Mouse (Mus musculus): ENCODE results near the gene Rab6b. TPM values are rescaled to one million over a fixed set of nuclear protein-coding genes. Genes with fewer than 3 reads are reported as not detected.

Gene Rab6b
- total and polyA plus RNA-seq, 2 experiments from 2014 or later, result 155 to 210 TPM

DNA sequence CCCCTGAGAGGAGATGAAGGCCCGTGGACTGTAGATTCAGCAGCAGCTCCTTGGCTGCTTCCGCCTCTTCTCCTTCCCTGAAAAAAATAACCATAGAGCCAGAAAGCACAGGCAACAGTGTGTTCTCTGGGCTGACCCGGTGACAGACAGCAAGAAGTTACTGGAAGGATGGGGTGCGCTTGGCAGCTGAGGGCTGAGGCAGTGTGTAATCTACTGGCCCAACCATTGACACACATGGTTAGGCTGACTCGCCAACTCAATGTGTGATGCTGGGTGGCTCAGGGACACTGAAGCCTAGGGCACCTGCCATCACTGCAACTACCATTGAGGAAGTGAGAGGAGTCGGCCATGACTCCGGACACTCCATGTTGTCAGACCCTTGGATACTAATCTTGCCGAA, 70.3 kb downstream of the Rab6b start:
- Histone ChIP-seq H3K4me2 (ENCODE audit: low read depth, low read length) (no peak overlapping the region), H3K9ac (replicated peaks; ENCODE audit: low read length) (no peak overlapping the region), H3K4me1 (ENCODE audit: insufficient read depth, low read length) (peaks cover 11% of the 10 kb centered on the region), H3K27me3 (ENCODE audit: insufficient read depth, low read length) (no peaks in the 10 kb centered on the region), H3K36me3 (ENCODE audit: insufficient read depth, low read length) (peaks cover 18% of the 10 kb centered on the region), H3K9me3 (ENCODE audit: low read length) (no peaks in the 10 kb centered on the region), H3K4me3 (ENCODE audit: low read length) (no peak overlapping the region), H3K27ac (no peak overlapping the region)
- no peak for TF ChIP-seq CTCF (IDR thresholded peaks at IDR 0.05; ENCODE audit: low read depth)
- 80% methylated on average over 8 of the region's 8 CpGs for WGBS
- DNase-seq (ENCODE audit: low spot score) (no peak), ATAC-seq (peak; percentile 52)

GRCm38 (mm10) chr9:103184855-103185254, 73.3 kb downstream of the Rab6b start:
- Histone ChIP-seq H3K4me3 (ENCODE audit: low read length) (no peak overlapping the region), H3K36me3 (ENCODE audit: insufficient read depth, low read length) (peaks cover 23% of the 10 kb centered on the region), H3K4me1 (ENCODE audit: insufficient read depth, low read length) (peaks cover 8% of the 10 kb centered on the region), H3K27ac (no peak overlapping the region), H3K27me3 (ENCODE audit: insufficient read depth, low read length) (no peaks in the 10 kb centered on the region), H3K9me3 (ENCODE audit: low read length) (no peaks in the 10 kb centered on the region), H3K4me2 (ENCODE audit: low read depth, low read length) (no peak overlapping the region), H3K9ac (replicated peaks; ENCODE audit: low read length) (no peak overlapping the region)
- TF ChIP-seq CTCF (IDR thresholded peaks at IDR 0.05; ENCODE audit: low read depth), result no peak
- 61% methylated on average over 4 of the region's 4 CpGs for WGBS
- DNase-seq (ENCODE audit: low spot score) (no peak), ATAC-seq (no peak)

- no peaks in the 10 kb centered on the region for H3K27me3 ChIP-seq (ENCODE audit: insufficient read depth, low read length)
- H3K4me2 ChIP-seq (ENCODE audit: low read depth, low read length), result no peak overlapping the region
- H3K4me3 ChIP-seq (ENCODE audit: low read length), result no peak overlapping the region
- no peaks in the 10 kb centered on the region for H3K4me1 ChIP-seq (ENCODE audit: insufficient read depth, low read length)
- ATAC-seq, result no peak
- TF ChIP-seq CTCF (IDR thresholded peaks at IDR 0.05; ENCODE audit: low read depth), result no peak
- H3K36me3 ChIP-seq (ENCODE audit: insufficient read depth, low read length), result peaks cover 30% of the 10 kb centered on the region
- no peak for DNase-seq (ENCODE audit: low spot score)
- H3K9me3 ChIP-seq (ENCODE audit: low read length), result no peaks in the 10 kb centered on the region
- 76% methylated on average over 8 of the region's 8 CpGs for WGBS
- H3K9ac ChIP-seq (replicated peaks; ENCODE audit: low read length), result no peak overlapping the region
- H3K27ac ChIP-seq, result no peak overlapping the region
Observed at GRCm38 (mm10) chr9:103185946-103186345, 74.4 kb downstream of the Rab6b start.

DNA sequence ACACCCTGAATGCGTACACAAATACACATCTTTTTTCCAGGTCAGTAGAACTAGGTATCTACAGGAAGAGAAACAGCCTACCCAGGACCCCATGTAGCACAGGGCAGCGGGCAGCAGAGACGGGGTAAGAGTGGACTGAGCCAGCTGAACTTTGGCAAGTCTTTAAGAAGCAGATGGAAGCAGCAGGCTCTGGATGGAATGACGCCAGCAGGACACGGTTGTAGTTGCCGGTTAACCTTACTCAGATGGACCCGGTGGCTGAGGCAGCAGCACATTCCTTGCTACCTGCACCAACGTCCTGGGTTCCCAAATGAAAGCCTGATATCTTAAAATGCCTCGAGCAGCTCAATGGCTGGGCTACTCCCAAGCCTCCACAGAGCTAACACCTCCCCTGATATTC, 75.2 kb downstream of the Rab6b start:
- H3K4me3 ChIP-seq (ENCODE audit: low read length), result no peak overlapping the region
- peaks cover 31% of the 10 kb centered on the region for H3K36me3 ChIP-seq (ENCODE audit: insufficient read depth, low read length)
- TF ChIP-seq CTCF (IDR thresholded peaks at IDR 0.05; ENCODE audit: low read depth), result no peak
- H3K9ac ChIP-seq (replicated peaks; ENCODE audit: low read length), result no peak overlapping the region
- no peaks in the 10 kb centered on the region for H3K4me1 ChIP-seq (ENCODE audit: insufficient read depth, low read length)
- 49% methylated on average over 9 of the region's 9 CpGs for WGBS
- DNase-seq (ENCODE audit: low spot score) (peak; percentile 54), ATAC-seq (no peak)
- H3K9me3 ChIP-seq (ENCODE audit: low read length), result no peaks in the 10 kb centered on the region
- no peak overlapping the region for H3K4me2 ChIP-seq (ENCODE audit: low read depth, low read length)
- H3K27me3 ChIP-seq (ENCODE audit: insufficient read depth, low read length), result no peaks in the 10 kb centered on the region
- H3K27ac ChIP-seq, result peak overlapping the region; percentile 36; the same call in 1 of the 2 replicates

GRCm38 (mm10) chr9:103188416-103188815, 76.8 kb downstream of the Rab6b start:
- Histone ChIP-seq H3K27me3 (ENCODE audit: insufficient read depth, low read length) (no peaks in the 10 kb centered on the region), H3K4me3 (ENCODE audit: low read length) (no peak overlapping the region), H3K36me3 (ENCODE audit: insufficient read depth, low read length) (peaks cover 31% of the 10 kb centered on the region; the same call in 1 of the 2 replicates), H3K4me1 (ENCODE audit: insufficient read depth, low read length) (no peaks in the 10 kb centered on the region), H3K9me3 (ENCODE audit: low read length) (no peaks in the 10 kb centered on the region), H3K4me2 (ENCODE audit: low read depth, low read length) (no peak overlapping the region), H3K9ac (replicated peaks; ENCODE audit: low read length) (no peak overlapping the region), H3K27ac (no peak overlapping the region)
- DNase-seq (ENCODE audit: low spot score) (no peak), ATAC-seq (no peak)
- no peak for TF ChIP-seq CTCF (IDR thresholded peaks at IDR 0.05; ENCODE audit: low read depth)
- 61% methylated on average over 4 of the region's 4 CpGs for WGBS

GRCm38 (mm10) chr9:103201561-103202260, 90.1 kb downstream of the Rab6b start, which contains the start of gene Srprb:
TSS of gene Srprb (minus strand) at chr9:103202137.
- peak within 1 kb of the TSS; percentile 68 for H3K9ac ChIP-seq (replicated peaks; ENCODE audit: low read length)

DNA sequence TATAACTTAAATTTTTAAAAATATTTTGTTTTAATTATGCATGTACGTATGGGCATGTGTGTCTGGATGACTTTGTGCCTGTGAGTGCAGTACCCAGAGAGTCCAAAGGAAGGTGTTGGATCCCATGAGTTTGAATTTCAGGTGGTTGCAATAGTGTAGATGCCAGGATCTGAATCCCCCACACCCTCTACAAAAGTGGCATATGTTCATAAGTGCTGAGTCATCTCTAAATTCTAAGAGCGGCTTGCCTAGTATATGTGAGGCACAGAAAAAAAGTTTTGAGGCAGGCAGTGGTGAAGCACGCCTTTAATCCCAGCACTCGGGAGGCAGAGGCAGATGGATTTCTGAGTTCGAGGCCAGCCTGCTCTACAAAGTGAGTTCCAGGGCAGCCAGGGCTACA, 94.2 kb downstream of the Rab6b start:
- no peaks in the 10 kb centered on the region for H3K27me3 ChIP-seq (ENCODE audit: insufficient read depth, low read length)
- DNase-seq (ENCODE audit: low spot score) (no peak), ATAC-seq (no peak)
- no peak overlapping the region for H3K4me2 ChIP-seq (ENCODE audit: low read depth, low read length)
- TF ChIP-seq CTCF (IDR thresholded peaks at IDR 0.05; ENCODE audit: low read depth), result no peak
- no peak overlapping the region for H3K27ac ChIP-seq
- no peaks in the 10 kb centered on the region for H3K36me3 ChIP-seq (ENCODE audit: insufficient read depth, low read length)
- H3K4me3 ChIP-seq (ENCODE audit: low read length), result no peak overlapping the region
- H3K9me3 ChIP-seq (ENCODE audit: low read length), result no peaks in the 10 kb centered on the region
- 91% methylated on average over 5 of the region's 5 CpGs for WGBS
- no peak overlapping the region for H3K9ac ChIP-seq (replicated peaks; ENCODE audit: low read length)
- no peaks in the 10 kb centered on the region for H3K4me1 ChIP-seq (ENCODE audit: insufficient read depth, low read length)

More at GRCm38 (mm10) chr9:103201561-103202260, 90.1 kb downstream of the Rab6b start, which contains the start of gene Srprb:
- ATAC-seq, result peak; percentile 97
- WGBS, result under 1% methylated on average over 45 of the region's 45 CpGs
- peak within 1 kb of the TSS; percentile 76 for H3K27ac ChIP-seq
- H3K4me3 ChIP-seq (ENCODE audit: low read length), result peak within 1 kb of the TSS; percentile 74
- H3K4me2 ChIP-seq (ENCODE audit: low read depth, low read length), result peak within 1 kb of the TSS; percentile 60
- peak; percentile 97 for DNase-seq (ENCODE audit: low spot score)
- H3K27me3 ChIP-seq (ENCODE audit: insufficient read depth, low read length), result no peaks in the 10 kb centered on the region
- H3K4me1 ChIP-seq (ENCODE audit: insufficient read depth, low read length), result no peaks in the 10 kb centered on the region
- peaks cover 11% of the 10 kb centered on the region for H3K36me3 ChIP-seq (ENCODE audit: insufficient read depth, low read length)
- H3K9me3 ChIP-seq (ENCODE audit: low read length), result no peaks in the 10 kb centered on the region
- no peak for TF ChIP-seq CTCF (IDR thresholded peaks at IDR 0.05; ENCODE audit: low read depth)

All from hindbrain, postnatal 0 days (tissue).